Mouse (Mus musculus): ENCODE data around the gene Cldn2. TPM values are rescaled to one million over a fixed set of nuclear protein-coding genes. Genes with fewer than 3 reads are reported as not detected.
A peak's percentile ranks its signal among the peaks of the same experiment; 100 is the strongest.

The Cldn2 gene
- total RNA-seq, 2 experiments from 2014 or later: 0.17 TPM; not detected in 1

- DNase-seq: peak; percentile 5 to 28
Observed at GRCm38 (mm10) chrX:139808085-139808484, 7.5 kb downstream of the Cldn2 start.

- DNase-seq: no peak
Observed at GRCm38 (mm10) chrX:139808501-139808900, 7.9 kb downstream of the Cldn2 start.

- no peak for DNase-seq
Observed at GRCm38 (mm10) chrX:139812636-139813298, 12.1 kb downstream of the Cldn2 start.

GRCm38 (mm10) chrX:139813299-139814002, 12.8 kb downstream of the Cldn2 start:
- no peak for DNase-seq

- DNase-seq: no peak
Observed at GRCm38 (mm10) chrX:139814018-139814635, 13.5 kb downstream of the Cldn2 start.

DNA sequence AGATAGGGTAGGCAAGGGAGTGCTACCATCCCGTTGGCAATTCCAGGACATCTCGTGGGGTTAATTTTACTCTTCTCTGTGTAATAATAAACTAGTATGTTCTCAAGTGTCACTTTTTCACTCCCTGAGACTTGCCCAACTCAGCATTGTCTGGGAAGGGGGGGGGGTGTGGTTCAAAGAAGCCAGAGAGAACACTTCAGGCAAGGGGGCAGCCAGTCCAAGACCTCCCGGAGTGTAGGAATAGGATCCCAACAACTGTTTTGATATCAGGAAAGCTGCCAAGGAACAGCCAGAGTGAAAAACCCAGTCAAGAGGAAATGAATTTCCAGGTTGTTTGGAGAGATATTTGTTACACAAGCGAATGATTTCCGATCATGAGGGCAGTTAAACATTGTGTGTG, 14.6 kb downstream of the Cldn2 start:
- DNase-seq: no peak

- DNase-seq: no peak
Observed at GRCm38 (mm10) chrX:139825402-139825801, 24.8 kb downstream of the Cldn2 start.

- DNase-seq: no peak
Observed at GRCm38 (mm10) chrX:139826926-139827325, 26.3 kb downstream of the Cldn2 start.

DNA sequence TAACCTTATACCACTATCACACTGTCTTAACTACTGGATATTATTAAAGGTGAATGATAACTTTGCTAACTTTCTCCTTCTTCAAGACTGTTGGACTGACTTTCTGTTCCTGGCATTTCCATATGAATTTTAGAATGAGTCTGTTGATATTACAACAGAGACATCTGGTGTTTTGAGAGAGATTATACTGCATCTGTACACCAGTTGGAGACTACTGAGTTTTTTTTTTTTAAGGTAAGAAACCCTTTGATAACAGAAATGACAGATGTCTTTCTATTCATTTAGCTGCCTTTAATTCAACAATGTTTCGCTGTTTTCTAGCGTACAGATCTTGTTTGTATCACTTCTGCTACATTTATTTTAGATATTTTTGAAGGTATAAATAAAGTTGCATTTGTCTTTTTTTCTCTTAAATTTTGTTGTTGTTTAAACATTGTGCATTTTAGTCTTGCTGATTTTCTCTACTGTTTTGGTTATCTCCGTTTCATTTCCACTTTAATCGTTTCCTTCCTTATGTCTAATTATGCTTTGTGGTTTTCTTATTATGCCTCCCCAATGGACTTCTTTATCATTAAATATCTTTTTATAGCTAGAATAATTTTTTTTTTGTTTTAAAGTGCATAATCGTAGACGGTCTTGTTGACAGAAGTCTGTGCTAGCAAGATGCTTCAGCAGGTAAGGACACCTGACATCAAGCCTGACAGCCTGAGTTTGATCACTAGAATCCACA, 27.9 kb downstream of the Cldn2 start:
- DNase-seq: no peak

DNA sequence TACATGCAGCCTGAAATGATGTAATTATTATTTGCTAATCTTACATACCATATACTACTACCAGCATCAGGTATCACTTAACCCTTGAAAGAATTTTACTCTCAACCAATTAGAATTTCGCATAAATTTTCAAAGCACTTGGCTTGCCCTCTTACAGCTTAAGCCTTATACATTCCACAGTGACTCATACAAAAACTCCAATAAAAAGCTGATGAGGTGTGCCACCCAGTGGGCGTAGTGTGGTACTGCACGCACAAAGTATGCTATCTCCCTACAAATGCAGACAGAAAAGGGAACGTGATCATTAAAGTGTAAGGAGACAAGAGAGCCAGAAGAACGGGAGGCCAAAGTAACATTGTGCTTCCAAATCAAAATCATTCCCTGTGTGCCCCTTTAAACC, 31.8 kb downstream of the Cldn2 start:
- DNase-seq: peak; percentile 24 to 44

GRCm38 (mm10) chrX:139839057-139839456, 38.4 kb downstream of the Cldn2 start:
- DNase-seq: peak in 1 of 2 experiments; percentile 3

GRCm38 (mm10) chrX:139841091-139841490, 40.5 kb downstream of the Cldn2 start:
- no peak for DNase-seq

- DNase-seq: no peak
Observed at GRCm38 (mm10) chrX:139854795-139855194, 54.2 kb downstream of the Cldn2 start.

GRCm38 (mm10) chrX:139859402-139859801, 58.8 kb downstream of the Cldn2 start:
- peak in 1 of 2 experiments; percentile 1 for DNase-seq

Other genes with a start within 250 kb of the Cldn2 start
- gene Rnf128, start 237.5 kb upstream of the Cldn2 start, total RNA-seq (2021): 10 to 100 TPM; 43.8 to 46.6 TPM
- 10 to 100 TPM in 1 of 2 experiments, 1 to 10 TPM in 1; 8.3 to 11.7 TPM for gene Tbc1d8b, start 115.8 kb upstream of the Cldn2 start, total RNA-seq (2021)
- not detected for gene Gm15013, start 86.3 kb upstream of the Cldn2 start, total RNA-seq (2021)
- gene Ripply1, start 18.5 kb upstream of the Cldn2 start, total RNA-seq (2021): not detected
- gene Morc4, start 70.8 kb downstream of the Cldn2 start, total RNA-seq (2021): 10 to 100 TPM in 1 of 2 experiments, 1 to 10 TPM in 1; 6.1 to 10.6 TPM
- 1 to 10 TPM; 7.1 to 9.2 TPM for gene Rbm41, start 197.8 kb downstream of the Cldn2 start, total RNA-seq (2021)